Mouse (Mus musculus) kidney, postnatal 36 days (tissue): Measurements from ENCODE around the gene Dpp8.
A peak's percentile ranks its signal among the peaks of the same experiment; 100 is the strongest.
"Not testable (repeated sequence)": the region's sequence is repeated elsewhere in the genome, so short reads cannot be mapped to it uniquely, and the experiment has no call there.

ENCODE experiments used
- DNase-seq, 2 experiments: peaks; one replicate each; pipeline ENCODE4 v3.0.0; 2021 to 2022; ENCODE audit warnings: mixed read lengths in 2 of 2

The Dpp8 gene

DNA sequence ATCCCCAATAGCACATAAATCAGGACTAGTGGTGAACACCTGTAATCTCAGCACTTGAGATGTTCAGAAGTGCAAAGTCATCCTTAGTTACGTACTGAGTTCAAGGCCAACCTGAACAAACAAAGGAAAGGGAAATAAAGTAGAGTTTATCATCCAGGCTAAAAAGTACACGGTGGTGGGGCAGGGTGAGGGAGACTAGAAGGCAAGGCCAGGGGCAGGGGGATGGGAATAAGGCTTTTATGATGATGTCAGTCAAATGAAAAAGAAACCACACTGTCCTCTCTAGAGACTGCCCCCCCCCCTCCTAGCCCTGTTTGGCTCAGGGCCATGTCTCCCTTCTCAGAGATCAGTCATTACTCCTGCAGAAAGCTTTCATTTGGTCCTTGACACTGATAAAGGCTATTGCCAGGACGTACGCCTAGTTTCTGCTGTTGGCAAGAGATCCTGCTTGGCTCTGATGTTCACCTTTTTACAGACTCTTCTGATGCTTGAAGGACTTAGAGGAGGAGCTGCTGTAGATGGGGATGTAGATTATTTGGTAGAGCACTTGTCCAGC, 9.6 kb upstream of the Dpp8 start:
- no peak for DNase-seq

DNA sequence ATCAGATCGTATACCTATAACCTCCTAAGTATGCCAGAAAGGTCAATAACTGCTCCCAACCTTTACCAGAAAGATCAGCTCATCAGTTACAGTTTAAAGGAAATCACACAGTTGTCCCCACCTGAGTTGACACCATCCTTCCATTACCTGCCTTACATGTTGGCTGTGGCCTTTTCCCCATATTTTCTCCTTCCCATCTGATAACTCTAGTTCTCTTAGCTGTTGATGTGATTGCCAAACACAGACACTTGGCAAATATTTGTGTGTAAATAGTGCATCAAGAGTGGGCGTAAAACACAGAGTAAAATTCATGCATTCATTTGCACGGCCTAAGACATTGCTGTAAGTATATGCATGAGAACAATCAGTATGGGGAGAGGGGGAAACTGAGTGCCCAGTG, 8.8 kb upstream of the Dpp8 start:
- DNase-seq, result no peak

DNA sequence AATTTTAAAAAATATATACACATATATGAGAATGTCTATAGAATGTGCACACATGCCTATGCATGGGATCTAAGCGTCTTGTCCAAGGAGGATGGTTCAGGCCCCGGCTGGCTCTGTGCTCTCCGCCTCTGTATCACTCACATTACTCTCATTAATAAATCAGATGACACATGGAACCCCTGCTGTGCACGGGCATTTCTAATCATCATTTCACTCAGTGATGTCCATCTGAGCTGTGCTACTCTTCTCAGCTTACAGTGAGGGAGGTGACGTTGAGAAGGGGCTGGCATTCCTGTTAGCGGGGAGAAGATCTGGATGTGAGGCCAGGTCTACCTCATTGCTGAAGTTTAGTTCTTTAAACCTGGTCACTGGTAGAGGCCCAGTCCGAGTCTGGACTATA, 5.0 kb upstream of the Dpp8 start:
- no peak for DNase-seq

DNA sequence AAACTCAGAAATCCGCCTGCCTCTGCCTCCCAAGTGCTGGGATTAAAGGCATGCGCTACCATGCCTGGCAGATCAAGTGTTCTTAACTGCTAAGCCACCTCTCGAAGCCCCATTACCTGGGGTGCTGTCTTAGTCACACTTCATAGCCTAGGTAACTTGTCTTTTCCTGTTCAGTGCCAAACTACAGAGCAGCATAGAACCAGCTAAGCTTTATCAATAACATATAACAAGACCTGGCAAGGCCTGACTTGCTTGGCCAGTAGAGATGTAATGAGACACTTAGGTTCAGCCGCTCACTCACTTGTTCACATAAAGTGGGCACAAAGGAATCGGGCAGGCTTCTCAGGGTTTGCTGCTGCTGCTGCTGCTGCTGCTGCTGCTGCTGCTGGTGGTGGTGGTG, 3.9 kb upstream of the Dpp8 start:
- DNase-seq, result no peak

DNA sequence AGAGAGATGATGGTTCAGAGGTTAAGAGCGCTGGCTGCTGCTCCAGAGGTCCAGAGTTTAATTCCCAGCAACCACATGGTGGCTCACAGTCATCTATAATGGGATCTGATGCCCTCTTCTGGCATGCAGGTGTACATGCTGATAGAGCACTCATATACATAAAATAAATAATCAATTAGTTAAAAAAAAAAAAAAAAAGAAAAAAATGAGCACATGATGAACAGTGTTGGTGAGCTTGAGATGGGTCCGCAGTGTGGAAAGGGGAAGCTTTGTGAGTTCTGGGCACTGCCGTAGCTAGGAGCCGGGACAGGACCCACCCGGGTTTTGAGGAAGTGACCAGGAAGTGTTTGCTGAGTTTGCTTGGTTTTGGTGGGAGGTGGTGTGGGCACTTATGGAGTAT, 859 bp upstream of the Dpp8 start:
- DNase-seq, result not testable (repeated sequence)

DNA sequence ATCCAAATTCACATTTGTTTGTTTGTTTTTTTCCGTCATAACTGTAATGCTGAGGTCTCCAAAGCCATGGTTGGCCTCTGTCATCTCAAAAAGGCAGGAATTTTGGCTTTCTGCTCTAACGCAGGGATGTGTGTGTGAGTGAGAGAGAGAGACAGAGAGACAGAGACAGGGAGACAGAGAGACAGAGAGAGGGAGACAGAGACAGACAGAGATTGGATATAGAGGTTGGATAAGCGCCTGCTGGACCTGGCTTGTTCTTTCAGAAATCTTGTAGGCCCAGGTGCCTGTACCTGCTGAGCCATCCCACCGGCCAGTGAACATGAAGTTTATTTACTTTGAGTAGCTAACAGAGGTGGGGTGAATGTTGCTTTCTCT, 333 bp upstream of the Dpp8 start:
- no peak for DNase-seq

DNA sequence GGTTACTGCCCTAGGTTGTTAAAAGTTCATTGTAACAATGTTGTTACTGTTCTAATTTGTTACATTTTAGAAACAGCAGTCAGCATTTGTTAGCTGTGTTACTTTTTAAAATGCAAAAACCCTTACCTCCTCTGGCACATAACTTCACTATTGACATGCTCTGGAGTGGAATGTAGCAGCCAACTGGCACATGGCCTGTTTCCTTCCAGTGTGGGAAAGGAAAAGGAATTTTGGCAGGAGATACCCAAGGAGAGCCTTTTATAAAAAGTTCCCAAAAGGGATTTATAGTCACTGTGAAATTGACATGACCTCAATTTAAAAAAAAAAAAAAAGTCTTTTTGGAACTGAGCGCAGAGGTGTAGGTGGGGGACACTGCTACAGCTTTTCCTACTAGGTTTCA, 4.2 kb downstream of the Dpp8 start:
- DNase-seq, result peak; percentile 69 to 73

DNA sequence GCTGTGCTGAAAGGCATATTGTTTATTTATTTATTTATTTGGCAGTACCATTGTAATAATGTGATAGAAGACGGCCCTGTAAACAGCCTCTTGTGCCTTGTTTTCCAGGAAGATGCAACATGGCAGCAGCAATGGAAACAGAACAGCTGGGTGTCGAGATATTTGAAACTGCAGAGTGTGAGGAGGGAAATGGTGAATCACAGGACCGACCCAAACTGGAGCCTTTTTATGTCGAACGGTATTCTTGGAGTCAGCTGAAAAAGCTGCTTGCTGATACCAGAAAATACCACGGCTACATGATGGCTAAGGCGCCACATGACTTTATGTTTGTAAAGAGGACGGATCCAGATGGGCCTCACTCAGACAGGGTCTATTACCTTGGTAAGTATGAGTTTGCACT, 4.6 kb downstream of the Dpp8 start:
- no peak for DNase-seq

DNA sequence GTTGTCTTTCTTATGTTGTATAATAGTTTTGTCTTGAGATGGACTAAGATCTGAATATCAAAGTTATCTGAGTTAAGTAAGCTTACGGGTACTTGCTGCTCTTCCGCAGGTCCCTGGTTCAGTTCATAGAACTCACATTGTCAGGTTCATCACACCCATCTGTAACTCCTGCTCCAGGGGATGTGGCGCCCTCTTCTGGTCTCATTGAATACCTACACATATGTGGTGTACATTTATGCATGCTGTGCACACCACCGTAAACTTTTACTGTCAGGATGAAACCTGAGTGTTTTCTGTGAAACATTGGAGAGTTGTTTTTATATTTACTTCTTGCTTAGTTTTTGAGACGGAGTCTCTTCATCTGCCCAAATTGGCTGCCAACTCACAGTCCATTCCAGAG, 9.2 kb downstream of the Dpp8 start:
- DNase-seq, result peak in 1 of 2 experiments; percentile 30

DNA sequence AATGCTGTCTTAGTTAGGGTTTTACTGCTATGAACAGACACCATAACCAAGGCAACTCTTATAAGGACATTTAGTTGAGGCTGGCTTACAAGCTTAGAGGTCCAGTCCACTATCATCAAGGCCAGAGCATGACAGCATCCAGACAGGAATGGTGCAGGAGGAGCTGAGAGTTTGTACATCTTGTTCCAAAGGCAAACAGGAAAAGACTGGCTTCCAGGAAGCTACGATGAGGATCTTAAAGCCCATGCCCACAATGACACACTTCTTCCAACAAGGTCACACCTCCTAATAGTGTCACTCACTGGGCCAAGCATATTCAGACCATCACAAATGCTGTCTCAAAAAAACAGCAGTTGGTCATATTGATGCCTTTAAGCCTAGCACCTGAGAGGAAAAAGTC, 14.8 kb downstream of the Dpp8 start:
- no peak for DNase-seq

DNA sequence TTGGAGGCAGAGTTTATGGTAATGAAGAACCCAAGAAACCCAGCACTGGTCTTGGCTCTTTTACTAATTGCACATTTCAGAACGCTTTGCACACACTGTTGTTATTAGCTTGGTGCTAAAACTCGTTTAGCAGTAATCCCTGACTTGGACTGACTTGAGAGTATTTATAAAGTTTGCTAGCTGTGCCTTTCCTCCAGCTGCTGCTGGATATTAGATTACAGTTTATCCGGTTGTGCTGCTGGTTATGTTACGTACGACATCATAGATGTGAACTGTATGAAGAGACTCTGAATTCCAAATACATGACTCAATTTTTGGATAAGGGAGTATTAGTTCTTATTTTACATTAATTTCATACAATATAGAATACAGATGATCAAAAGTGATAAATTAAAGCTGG, 17.2 kb downstream of the Dpp8 start:
- DNase-seq, result no peak

DNA sequence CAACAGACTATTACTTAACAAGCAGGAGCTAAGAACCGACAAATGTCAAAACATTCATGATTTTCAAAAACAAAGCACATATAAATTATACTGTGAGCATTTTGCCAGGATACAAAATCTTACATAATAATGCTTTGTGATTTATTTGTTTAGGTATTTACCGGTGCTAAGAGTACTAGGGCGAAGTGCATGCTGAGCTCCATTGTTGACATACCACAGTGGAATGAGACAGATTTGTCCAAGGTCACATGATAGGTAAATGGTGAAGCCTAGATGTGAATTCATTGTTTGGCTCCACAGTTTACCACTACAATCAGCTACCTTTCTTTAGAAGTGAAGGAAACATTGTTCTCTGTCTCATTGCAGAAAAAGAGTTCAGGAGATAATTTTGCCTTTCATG, 18.8 kb downstream of the Dpp8 start:
- no peak for DNase-seq

DNA sequence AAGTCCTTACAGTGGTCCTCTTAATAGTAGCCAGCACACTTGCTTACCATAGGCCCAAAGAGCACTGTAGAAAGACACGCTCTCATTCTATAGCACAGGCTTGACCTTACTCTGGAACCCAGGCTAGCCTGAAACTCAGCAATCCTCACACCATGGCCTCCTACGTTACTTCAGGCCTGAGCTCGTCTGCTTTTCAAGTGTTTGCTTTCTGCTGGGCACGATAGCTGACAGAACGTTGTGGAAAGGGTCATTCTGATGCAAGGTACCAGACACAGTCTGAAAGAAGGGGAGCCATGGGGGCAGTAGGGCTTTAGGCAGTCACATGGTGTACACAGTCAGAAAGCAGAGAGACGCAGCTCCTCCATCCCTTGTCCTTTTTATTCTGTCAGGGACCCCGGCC, 32.0 kb downstream of the Dpp8 start:
- DNase-seq, result no peak

DNA sequence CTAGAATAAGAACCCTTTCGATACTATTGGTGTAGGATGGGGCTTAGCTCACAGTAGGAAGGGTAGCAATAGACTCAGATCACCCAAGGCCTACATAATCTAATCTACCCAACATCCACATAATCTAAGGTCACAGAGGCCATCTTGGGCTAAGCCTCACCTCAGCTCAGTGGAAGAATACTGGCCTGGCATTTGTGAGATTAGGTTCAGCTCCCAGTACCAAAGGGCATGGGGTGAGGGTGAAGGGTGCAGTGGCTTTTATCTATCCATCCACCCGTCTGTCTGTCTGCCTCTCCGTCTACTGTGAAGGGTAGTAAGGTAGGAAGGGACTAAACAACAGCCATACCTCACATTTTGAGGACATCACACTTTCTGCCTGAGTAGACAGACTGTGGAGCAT, 38.4 kb downstream of the Dpp8 start:
- DNase-seq, result no peak

DNA sequence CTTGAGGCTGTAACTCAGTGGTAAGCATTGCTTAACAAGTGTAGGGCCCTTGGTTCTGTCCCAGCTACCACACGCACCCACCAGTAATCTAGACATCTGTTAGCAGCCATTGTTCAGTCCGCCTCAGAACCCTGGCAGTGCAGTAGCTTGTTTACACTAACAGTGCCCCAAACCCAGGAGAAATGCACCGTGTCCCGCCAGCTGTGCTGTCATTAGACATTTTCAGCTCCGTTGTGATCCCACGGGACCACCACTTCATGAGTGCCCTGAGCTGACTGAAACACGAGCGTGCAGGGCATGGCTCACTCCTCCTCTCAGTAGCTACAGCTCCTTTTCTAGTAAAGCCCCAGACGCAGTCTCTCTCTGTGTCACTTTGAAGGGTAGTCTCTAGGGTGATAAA, 41.3 kb downstream of the Dpp8 start:
- no peak for DNase-seq

DNA sequence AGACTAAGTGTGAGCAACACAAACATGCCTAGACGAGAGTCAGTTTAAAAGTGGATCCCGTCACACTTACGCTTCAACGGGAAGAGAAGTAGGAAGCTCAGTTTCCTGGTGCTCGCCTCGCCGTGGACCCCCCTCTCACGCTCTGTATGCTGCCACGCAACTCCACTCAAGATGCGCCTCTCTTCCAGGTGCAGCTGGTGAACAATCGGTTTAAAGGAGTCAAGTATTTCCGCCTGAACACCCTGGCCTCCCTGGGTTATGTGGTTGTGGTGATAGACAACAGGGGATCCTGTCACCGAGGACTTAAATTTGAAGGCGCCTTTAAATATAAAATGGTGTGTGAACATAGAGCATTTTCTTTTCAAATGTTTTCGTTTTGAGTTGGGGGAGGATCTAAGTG, 42.0 kb downstream of the Dpp8 start:
- no peak for DNase-seq

DNA sequence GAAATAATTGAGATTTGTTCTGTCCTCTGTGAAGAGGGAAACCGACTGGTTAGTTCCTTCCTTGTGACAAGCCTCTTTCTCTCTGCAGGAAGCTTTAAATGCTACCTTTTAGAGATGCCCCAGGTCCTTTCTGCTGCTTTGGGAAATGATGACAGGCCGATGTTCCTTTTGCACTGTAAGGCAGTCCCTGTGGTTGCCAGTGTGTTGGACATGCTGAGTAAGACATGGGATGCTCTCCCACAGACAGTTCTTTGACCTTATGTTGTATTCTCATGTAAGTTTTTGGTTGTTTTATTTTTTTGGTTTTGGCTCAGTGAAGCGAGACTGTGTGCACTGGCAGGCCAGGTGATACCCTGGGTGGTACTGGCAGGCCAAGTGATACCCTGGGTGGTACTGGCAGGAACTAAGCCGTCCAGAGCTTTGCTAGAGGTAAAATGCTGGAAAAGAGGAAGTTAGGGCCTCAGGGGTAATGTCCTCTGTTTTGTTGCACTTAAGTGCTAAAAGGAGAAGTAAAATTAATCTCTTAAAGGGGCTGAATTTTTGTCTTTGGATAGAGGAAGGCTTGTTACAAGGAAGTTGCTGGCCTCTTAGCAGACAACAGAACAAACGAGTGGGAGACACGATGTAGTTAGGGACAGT, 42.8 kb downstream of the Dpp8 start:
- no peak for DNase-seq

DNA sequence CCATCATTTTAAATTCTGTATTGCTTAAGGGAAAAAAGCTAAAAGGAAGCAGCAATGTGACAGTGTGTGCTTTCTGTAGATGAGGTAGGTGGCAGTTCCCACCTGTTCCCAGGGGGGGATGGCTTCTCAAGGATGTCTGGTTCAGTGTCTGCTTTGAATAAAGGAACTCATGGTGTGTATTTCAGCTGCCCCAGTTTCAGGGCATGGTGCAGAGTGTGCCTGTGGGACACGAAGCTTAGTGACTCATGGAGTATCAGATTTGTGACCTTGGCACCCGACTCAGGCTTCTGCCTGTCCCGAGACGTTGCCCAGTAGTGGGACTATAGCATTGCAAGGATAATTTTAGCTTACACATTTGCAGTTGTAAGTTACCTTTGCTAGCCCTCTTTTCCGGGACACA, 45.3 kb downstream of the Dpp8 start:
- no peak for DNase-seq

DNA sequence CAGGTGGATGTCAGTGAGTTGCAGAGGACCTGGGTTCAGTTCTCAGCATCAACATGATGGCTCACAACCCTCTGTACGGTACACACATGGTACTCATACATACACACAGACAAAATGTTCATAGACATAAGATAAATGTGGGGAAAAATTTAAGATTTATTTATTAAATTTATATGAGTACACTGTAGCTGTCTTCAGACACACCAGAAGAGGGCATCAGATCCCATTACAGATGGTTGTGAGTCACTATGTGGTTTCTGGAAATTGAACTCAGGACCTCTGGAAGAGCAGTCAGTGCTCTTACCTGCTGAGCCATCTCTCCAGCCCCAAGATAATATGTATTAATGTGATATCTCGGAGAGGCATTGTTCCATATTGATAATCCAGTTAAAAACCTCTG, 47.9 kb downstream of the Dpp8 start:
- not testable (repeated sequence) for DNase-seq

DNA sequence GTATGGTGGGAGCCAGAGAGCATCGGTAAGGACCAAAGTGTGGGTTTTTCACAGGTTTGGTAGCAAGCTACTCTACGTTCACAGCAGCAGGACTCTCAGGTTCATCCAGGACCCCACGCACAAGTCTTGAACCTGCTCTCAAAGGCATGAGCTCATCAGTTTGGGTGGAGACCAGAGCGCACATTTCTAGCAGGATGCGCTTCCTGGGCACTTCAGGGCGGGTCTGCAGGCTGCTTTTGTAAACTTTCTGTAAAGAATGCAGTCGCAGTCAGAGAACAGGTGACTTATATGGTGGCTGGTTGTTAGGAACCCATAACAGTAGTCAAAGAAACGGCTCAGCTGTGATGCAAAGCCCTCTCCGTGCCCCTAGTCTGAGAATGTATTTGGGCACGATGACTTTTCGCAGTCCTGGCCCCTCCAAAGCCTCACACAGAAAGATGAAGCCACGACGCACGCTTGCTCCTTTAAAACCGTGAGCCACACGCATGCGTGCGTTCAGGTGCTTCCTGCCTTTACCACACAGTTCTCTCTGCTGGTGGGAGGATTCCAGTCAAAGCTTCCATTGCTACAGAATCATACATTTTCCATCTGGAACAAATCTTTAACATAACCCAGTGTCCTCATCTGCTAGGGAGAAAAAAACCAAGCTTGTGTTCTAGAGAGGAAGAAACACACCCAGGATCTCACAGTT, 51.0 kb downstream of the Dpp8 start:
- no peak for DNase-seq

DNA sequence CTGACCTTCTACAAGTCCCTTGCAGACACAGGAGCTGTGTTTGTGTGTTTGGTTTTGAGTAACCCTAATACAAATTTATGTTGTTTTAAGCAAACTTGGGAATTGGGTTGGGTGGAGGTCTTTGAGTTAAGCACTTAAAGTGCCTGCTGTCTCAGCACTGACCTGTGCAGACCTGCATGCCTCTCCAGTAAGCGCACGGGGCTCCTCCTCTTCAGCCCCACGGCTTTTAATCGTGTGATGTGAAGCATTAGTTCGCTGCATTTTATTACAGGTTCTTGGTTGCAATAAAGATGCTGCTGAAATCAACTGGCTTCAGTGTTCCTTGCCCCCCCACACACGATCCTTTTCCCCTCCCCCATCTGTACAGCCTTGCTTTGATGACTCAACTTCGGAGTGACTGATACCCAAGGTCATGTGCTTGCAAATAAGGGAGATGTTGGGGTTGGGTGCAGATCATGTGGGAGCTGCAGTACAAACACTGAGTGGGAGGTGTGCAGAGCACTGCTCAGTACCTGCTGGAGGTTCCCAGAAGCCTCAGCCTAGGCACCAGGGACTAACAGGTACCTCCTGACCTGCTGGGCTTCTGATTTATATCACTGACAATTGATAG, 52.1 kb downstream of the Dpp8 start:
- DNase-seq, result no peak

DNA sequence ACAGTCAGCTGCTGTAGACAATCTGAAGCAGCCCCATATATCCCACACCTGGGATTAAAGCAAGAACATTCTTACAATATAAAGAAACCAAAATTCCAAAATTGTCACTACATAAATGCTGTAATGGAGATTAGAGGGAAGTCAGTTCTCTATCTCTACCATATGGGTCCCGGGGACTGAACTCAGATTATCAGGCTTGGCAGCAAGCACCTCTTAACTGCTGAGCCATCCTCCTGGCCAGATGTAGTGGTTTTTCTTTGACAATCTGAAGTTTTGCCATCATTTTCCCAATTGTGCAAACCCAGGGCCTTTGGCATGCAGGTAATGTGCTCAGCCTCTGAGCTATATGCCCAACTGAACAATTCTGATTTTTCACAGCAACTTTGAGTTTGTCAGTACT, 53.1 kb downstream of the Dpp8 start:
- no peak for DNase-seq

DNA sequence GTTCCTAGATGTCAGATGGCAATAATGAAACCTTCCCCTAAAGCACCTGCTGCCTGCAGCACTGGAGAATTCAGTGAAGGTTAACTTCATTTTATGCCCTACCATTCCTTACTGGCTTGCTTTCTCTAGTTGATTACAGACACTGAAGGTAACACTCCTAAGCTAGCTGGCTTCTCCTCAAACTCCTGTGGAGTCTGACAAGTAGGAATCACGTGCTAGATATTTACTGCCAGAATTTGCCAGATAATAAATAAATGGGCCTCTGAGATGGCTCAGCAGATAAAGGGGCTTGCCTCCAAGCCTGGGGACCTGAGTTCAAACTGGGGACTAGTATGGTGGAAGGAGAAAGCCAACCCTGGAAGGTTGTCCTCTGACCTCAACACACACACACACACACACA, 54.6 kb downstream of the Dpp8 start:
- DNase-seq, result no peak

DNA sequence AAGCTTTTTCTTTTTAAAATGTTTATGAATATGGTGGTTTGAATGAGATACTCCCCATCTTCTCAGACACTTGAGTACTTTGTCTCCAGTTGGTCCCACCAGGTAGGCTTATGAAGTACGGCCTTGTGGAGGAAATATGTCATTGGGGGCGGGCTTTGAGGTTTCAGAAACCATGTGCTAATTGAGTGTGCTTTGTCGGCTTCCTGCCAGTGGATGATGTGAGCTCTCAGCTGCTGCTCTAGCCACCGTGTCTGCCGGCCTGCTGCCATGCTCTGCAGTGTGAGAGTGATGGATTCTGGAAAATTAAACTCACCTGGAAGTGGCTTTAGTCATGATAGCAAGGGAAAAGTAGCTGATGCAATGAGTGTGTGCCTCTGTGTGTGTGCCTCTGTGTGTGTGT, 55.3 kb downstream of the Dpp8 start:
- DNase-seq, result no peak
